In the genomic region with DNA sequence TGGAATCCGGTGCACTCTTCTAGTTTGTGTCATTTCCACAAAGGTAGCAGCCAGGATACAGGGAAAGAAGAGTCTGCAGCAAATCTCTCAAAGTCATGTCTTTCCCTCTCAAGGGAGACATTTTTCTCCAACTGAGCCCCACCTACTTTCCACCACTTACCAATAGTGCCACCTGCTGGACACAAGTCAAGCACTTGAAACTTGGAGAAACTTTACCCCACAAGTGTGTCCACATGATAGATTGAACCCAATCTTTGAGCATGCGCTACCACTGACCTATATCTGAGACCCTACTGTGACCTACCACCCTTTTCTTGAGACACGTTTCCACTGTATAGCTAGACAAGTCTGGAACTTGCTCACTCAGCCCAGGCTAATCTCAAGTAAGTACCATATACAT, we compare ENCODE assay signal across 8 mouse cellular contexts. TPM values are rescaled to one million over a fixed set of nuclear protein-coding genes. Genes with fewer than 3 reads are reported as not detected.
DNase-seq lines count a peak whose midpoint lies in the region; ATAC-seq and TF ChIP-seq lines count a peak whose summit lies in the region.
"Had no signal": no experiment of that assay in that cellular context is flagged by ENCODE, and none has a peak within 500 bp of the region (broad histone marks: within the 10 kb centered on the region; RNA-seq: fewer than 3 reads in every experiment).

No protein-coding gene starts in this region.

- intact Hi-C loops in left cerebral cortex, adult 2 months (cut with DNase I): loop anchor here (10.0 kb wide), 1 partner anchor 214 kb away; no protein-coding TSS in a partner anchor

- no peaks in the 10 kb centered on the region for H3K27me3 ChIP-seq in lung, embryonic 15.5 days
- H3K27me3 ChIP-seq: heart, embryonic 15.5 days had no signal

- no peaks in the 10 kb centered on the region for H3K9me3 ChIP-seq in lung, embryonic 15.5 days
- H3K9me3 ChIP-seq: heart, embryonic 15.5 days had no signal

- no peak overlapping the region for H3K4me2 ChIP-seq in lung, embryonic 15.5 days
- H3K4me2 ChIP-seq: heart, embryonic 15.5 days had no signal

- peaks cover 27% of the 10 kb centered on the region for H3K36me3 ChIP-seq in lung, embryonic 15.5 days

- peak; percentile 55 for TF ChIP-seq CTCF in left cerebral cortex, adult 2 months (IDR thresholded peaks at IDR 0.05)

- no peak overlapping the region for H3K9ac ChIP-seq in lung, embryonic 15.5 days
- H3K9ac ChIP-seq: heart, embryonic 15.5 days had no signal

- no peak overlapping the region for H3K4me3 ChIP-seq in left cerebral cortex, adult 2 months
- H3K4me3 ChIP-seq in lung, embryonic 15.5 days: no peak overlapping the region
- H3K4me3 ChIP-seq: heart, embryonic 15.5 days had no signal

- DNase-seq in left cerebral cortex, adult 2 months (ENCODE audit: extremely low spot score in 1 of 2, low spot score in 2 of 2): no peak
- DNase-seq in left cerebral cortex, adult 18-20 months (ENCODE audit: low spot score in 2 of 2): no peak
- DNase-seq in MN1 (ENCODE audit: low spot score): peak; percentile 27
- peak; percentile 73 for DNase-seq in c-Kit-positive CD71-positive TER-119-positive erythroid progenitor cells, embryonic 14.5 days (ENCODE audit: low spot score)
- peak; percentile 55 for DNase-seq in thymus, postnatal 14 days
- no peak for DNase-seq in frontal cortex, postnatal 10 days (ENCODE audit: low spot score in 2 of 2)

- H3K27ac ChIP-seq in left cerebral cortex, adult 2 months: no peak overlapping the region
- H3K27ac ChIP-seq in lung, embryonic 15.5 days: no peak overlapping the region
- H3K27ac ChIP-seq: heart, embryonic 15.5 days had no signal

- ATAC-seq in lung, embryonic 15.5 days (ENCODE audit: borderline replicate concordance, extremely low read depth, low FRiP score, low TSS enrichment): 0 out of 2 replicates have a peak, but pooled peaks have one; percentile 15

- H3K4me1 ChIP-seq in lung, embryonic 15.5 days: peaks cover 8% of the 10 kb centered on the region

- WGBS in lung, embryonic 15.5 days: 48% methylated on average over 3 of the region's 3 CpGs

RNA-seq across cellular contexts. Expression of gene Pdcd2l, which starts 1.9 kb away (rescaled TPM):
- total RNA-seq in left cerebral cortex, adult 2 months (2021): 10 to 100 TPM; 23.8 to 26.9 TPM
- 10 to 100 TPM; 20.6 to 24.0 TPM for total RNA-seq in left cerebral cortex, adult 18-20 months (2021)
- polyA plus RNA-seq in lung, embryonic 15.5 days (2015; fragmentation: Nextera tagmentation; extraction: Ambion mirVana): 57.6 and 58.1 TPM in 2 replicates

RNA-seq across cellular contexts. Expression of gene Uba2, which starts 28.9 kb away (rescaled TPM):
- 10 to 100 TPM; 89.2 to 93.5 TPM for total RNA-seq in left cerebral cortex, adult 2 months (2021)
- total RNA-seq in left cerebral cortex, adult 18-20 months (2021): 10 to 100 TPM; 82.9 to 92.9 TPM
- 218 and 227 TPM in 2 replicates for polyA plus RNA-seq in lung, embryonic 15.5 days (2015; fragmentation: Nextera tagmentation; extraction: Ambion mirVana)

RNA-seq across cellular contexts. Expression of gene Gpi1, which starts 31.8 kb away (rescaled TPM):
- total RNA-seq in left cerebral cortex, adult 2 months (2021): 100 to 1,000 TPM; 642 to 716 TPM
- total RNA-seq in left cerebral cortex, adult 18-20 months (2021): 100 to 1,000 TPM; 662 to 699 TPM
- polyA plus RNA-seq in lung, embryonic 15.5 days (2015; fragmentation: Nextera tagmentation; extraction: Ambion mirVana): 252 and 264 TPM in 2 replicates

RNA-seq across cellular contexts. Expression of gene Gm6096, which starts 52.5 kb away (rescaled TPM):
- total RNA-seq in left cerebral cortex, adult 2 months (2021): not detected
- total RNA-seq in left cerebral cortex, adult 18-20 months (2021): not detected
- polyA plus RNA-seq in lung, embryonic 15.5 days (2015; fragmentation: Nextera tagmentation; extraction: Ambion mirVana): 0.57 TPM in 1 of 2 replicates, not detected in the other

Comparison
In these comparisons a context has a peak if more than half of its experiments do, and no peak if none do; other contexts are left out.
1. DNase-seq: peak in MN1 (single experiment), c-Kit-positive CD71-positive TER-119-positive erythroid progenitor cells, embryonic 14.5 days (single experiment) and thymus, postnatal 14 days (single experiment); none in left cerebral cortex, adult 2 months (0 of 2), left cerebral cortex, adult 18-20 months (0 of 2) and frontal cortex, postnatal 10 days (0 of 2).